Mouse (Mus musculus) 3134 (cell line): ENCODE measurements around the gene Stard10.
A peak's percentile ranks its signal among the peaks of the same experiment; 100 is the strongest.

Source experiments
- DNase-seq: peaks from one replicate; pipeline ENCODE4 v3.0.0-alpha.2; 2011; ENCODE audit warnings: low spot score; ENCODE audit not compliant: insufficient read length; ENCODE audit errors: extremely low read depth

Gene Stard10

DNA sequence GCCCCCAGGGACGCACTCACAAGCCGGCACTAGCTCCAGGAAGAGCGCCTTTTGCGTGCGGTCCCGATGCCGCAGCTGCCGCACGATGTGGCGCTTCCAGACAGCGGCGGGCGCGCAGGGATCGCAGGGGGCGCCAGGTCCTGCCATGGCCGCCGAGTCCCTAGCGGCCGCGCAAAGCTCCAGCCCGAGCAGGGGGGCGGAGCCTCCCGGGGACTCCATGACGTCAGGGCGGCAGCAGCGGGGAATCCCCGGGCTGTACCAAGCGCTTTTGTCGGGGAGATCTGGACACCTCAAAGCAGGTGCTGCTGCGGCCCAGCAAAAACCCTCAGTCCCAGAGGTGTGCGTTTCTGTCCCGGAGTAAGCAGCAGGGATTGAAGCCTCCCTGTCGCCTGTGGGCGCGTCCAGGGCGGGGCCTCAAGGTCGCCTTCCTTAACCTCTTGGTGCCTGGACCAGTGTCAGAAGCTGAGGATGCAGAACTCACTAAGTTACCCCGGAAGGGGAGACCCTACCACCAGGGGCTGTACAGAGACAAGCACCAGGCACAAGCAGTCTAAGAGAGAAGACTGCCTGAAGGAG, 14.9 kb upstream of the Stard10 start, which contains the start of gene Atg16l2:
Atg16l2 (minus strand) TSS at position 371 of the 576 bp plus-strand sequence.
- DNase-seq = peak; percentile 97

DNA sequence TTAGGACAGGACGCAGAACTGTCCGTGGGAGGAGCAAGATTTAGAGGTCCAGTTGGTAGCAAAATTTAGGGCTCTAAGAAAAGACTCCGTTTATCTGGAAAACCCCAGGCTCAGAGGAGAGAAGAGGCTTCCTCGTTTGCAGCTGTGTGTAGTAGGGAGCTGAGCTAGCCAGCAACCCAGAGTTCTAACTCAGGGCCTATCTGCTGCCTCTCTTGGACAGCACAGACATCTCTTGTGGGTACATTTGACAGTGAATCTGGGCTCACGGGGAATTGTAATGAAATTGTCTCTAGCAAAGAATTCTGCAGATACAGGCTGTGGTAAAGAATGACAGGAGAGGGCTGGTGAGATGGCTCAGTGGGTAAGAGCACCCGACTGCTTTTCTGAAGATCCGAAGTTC, 14.2 kb upstream of the Stard10 start:
- DNase-seq = no peak

DNA sequence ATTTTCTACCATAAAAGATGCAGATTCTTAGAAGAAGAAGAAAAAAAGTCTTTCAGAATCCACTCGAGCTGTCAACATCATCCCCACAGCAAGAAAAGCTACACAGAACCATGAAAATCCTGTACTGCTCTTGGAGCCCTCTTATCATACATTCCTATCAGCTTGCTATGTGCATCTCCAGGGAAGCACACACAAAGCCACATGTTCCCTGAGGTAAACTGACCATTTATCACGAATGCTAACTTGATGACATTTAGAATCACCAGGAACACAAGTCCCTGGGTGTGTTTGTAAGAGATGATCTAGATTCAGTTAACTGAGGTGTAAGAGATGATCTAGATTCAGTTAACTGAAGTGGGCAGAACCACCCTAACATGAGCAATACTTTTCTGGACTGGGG, 10.0 kb upstream of the Stard10 start:
- DNase-seq = no peak

DNA sequence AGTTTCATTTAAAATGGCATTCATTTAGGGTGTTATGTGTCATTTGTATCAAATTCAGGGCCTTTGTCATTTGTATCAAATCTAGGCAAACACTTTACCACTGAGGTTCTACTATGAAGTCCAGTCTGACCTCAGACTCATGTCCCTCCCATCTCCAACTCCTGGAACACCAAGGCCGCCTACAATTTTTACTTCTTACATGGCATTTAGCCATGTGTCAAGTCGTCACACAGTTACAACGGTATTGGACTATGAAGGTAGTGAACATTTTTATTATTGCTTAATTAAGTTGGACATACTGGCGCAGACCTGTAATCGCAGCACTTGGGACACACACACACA, 6.9 kb upstream of the Stard10 start:
- no peak for DNase-seq

DNA sequence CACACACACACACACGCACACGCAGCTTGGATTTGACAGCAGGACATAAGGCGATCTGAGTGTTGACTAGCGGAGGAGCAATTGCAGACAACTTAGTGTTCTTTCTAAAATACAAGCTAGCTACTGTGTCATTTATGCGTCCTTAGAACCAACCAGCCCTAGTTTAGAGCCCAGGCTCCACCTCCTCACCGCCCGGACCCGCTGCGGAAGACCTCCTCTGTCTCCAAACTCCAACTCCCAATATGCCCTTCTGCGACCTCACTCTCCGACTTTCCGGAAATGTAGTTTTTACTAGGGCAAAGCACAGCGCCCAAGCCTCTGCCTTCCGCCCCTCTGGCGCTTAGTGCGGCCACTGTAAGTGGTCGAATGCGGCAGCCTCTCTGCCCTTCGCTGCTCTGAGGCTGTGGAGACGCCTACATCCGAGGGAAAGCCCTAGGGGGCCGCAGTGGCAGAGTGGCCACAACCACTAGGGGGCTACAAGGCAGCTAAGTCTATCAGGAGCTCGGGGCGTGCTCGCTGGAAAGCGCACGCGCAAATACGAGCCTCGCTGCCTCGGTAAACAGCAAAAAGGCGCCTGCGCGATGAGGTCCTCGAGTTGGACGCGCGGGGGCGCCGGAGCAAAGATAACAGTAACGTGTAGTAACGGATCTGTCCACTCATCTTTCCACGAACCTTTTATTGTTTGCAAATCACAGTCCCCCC, 6.4 kb upstream of the Stard10 start:
- DNase-seq = peak; percentile 94

DNA sequence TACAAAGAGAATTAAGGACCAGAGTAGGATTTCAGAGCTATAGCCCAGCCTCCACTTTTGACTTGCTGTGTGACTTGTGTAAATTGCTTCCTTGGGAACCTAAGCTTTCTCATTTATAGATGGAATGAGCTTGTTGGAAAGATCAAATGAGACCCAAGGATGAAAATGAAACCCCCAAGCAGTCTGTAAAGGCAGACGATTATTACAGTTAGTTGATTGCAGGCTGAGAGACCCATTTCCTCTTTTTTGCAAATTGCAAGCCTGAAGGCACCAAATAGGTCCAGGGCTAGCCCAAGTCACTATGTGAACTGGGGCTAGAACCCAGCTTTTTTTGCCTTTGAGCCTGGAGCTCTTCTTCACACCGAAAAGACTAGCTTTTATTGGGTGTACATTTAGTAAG, 5.8 kb upstream of the Stard10 start:
- DNase-seq = no peak

DNA sequence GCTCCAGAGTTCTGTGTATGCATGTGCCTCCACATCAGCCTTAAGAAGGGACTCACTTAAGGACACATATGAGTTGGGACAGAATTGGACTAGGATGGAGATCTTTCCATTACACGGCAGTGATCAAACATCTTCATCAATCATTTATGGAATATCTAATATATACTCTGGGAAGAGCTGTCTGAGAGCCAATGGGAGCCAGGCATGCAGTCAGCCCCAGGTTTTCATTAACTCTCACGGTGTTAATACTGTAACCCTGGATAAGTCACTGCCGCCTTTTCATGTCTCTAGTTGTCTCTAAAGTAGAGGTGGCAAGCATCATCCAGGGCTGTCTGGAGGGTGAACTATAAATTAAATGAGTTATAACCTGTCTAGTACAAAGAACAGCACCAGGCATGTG, 3.9 kb upstream of the Stard10 start:
- DNase-seq = no peak

DNA sequence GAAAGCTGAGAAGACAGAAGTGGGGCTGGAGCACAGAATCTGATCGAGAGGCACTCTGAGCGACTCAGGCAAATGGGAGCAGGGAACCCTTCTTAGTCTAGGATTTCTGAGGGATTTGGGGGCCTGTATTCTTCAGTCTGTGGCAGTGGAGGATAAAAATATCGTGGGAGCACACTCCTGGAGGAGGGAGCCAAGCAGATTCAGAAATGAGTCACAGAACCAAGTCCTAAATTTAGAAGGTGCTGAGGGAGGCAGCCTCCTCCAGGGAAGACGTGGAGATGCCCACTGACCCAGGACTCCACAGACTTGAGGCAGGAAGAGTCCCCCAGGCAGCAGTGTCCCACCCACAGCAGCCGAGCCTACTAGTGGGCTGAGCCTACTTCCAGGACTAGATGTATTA, 2.5 kb upstream of the Stard10 start:
- DNase-seq = no peak

DNA sequence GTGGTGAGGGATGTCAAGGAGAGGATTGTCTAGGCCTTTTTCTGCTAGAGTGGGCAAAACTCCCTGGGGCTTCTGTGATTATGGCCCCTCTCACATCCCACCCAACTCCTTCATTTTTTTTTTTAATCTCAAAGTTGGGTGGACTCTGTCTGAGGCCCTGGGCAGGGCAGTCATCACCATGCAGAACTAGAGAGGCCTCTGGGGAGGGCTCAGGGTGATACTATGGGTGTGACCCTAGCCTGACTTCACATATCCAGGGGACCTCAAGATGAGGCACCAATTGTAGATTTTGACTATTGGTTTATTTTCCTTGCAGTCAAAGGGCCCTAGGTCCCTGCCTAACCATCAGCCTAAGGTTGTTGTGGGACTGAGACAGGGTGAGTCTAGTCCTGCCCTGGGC, 1.2 kb upstream of the Stard10 start:
- DNase-seq = no peak

DNA sequence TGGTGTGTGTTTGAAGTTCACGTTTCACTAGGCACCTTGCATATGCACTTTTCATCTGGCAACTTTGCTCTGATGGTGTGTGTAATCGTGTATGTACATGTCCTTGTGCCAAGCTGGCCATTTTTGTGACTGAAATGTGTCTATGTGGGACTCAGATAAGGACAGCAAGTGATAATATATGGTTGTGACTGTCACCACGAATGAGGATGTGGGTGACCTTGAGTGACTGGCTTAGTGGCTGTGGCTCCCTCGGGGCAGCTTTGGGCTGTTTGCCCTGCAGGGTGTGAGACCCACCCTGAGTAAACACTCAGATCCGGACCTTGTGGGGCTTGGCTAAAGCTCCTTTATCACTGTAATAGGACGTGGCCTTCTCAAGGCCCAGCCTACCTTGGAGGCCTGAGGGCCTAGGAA, 290 bp upstream of the Stard10 start:
- DNase-seq = no peak

DNA sequence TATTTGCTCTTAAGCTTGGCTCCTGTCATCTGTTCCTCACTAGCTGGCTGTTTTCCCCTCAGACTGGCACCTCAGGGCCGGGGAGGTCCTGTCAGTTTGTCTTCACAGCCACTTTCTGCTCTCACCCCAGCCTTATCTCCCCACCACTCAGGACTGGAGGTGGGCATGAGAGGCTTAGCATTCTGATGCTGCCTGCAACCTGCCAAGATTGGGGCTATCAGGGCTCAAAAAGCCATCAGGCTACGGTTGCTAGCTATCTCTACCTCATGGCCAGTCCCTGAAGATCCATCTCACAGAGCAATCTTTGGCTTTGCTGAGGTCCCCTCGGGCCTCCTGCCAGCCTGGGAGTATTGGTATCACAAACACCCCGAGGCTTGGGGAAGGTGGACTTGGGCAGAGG, 2.0 kb downstream of the Stard10 start:
- no peak for DNase-seq

DNA sequence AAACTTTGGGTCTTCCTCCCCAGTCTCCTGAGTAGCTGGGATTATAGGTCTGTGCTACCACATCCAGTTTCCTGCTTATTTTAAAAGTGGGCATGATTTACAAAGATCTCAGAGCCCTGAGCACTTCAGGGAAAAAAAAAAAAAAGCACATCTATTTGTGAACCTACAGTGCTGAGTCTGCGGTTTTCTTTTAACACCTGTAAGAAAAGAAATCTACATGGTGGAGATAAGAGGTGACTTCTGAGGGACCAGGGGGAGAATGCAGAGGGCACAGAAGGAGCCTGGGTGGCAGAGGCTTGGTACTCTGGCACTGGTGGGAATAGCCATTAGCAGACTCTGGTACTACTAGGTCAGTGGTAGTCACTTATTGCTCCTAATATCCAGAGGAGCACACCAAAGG, 2.9 kb downstream of the Stard10 start:
- no peak for DNase-seq

DNA sequence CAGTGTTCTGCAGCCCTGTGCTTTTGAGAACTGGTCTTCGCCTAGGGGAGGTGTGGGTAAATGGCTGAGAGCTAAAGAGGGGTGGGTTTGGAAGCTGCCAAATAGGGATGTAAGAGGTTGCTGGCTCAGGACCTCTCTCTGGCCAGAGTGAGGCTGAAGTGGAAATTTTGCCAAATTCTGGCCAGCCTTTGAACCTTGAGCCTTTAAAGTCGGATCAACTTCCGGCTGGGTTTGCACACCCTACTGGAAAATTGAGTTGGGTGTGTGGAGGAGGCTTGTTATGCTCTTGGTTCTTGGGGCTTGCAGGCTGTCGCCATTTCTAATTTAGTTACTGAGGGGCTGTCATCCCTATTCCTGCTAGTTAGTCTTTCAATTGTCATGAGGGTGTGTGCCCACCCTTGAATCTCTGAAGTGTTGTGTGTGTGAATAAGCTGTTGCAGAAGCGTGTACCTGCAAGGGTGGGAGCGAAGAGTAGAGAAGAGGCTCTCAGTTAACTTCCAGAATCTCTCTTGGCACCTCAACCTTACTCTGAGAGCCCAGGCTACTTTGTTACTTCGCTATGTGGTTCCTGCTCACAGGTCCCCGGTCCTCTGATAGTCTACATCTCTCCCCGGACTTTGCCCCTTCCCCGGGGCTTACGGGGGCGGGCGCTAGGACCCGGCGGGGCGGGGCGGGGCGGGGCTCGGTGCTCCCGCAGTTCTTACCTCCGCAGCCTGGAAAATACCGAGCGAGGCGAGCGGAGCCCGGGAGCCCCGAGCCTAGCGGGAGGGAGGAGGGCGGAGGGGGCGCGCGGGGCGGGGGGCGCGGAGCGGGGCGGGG, 3.7 kb downstream of the Stard10 start:
- no peak for DNase-seq

DNA sequence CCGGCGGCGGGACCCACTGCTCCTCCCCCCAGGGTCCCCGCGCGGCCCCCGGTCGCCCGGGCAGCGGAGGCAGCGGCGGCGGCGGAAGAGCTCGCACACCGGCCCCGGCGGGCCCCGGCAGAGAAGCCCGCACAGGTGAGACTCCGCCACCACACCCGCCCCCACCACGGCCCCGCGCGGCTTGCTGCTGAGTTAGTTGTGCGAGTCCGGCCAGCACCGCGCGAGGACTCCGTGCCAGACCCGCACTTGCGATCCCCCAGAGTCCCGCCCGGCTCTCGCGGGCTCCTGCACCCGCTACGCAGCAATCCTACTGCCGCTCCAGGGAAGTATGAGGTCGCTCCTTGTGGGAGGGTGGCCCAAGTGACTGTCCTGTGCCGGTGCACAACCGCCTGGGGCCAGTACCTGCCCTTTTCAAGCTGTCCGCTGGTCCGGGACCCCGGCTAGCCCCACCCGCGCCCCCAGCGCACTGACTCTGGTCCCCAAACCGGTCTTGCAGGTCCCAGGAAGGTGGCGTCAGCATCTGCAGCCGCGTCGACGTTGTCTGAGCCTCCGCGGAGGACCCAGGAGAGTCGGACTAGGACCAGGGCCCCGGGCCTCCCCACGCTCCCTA, 4.4 kb downstream of the Stard10 start:
- DNase-seq = no peak

DNA sequence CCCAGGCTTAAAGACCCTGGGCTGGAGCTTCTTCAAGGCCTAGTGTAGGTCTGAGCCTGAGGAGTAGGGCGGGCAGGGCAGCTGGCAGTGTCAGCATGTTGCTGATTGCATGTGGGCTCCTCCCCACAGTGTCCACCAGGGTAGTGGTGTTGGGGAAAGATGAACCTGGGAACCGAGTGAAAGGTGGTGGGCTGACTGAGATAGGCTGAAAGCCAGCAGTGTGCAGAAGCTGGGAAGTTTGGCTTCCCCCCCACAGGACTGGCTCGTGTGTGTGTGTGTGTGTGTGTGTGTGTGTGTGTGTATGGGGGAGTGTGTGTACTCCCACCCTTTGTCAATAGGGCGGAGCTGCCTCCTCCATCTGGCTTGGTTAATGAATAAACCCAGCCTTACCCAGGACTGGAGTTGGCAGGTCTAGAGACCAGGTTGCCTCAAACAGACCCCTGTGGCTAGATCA, 6.3 kb downstream of the Stard10 start:
- DNase-seq = no peak

DNA sequence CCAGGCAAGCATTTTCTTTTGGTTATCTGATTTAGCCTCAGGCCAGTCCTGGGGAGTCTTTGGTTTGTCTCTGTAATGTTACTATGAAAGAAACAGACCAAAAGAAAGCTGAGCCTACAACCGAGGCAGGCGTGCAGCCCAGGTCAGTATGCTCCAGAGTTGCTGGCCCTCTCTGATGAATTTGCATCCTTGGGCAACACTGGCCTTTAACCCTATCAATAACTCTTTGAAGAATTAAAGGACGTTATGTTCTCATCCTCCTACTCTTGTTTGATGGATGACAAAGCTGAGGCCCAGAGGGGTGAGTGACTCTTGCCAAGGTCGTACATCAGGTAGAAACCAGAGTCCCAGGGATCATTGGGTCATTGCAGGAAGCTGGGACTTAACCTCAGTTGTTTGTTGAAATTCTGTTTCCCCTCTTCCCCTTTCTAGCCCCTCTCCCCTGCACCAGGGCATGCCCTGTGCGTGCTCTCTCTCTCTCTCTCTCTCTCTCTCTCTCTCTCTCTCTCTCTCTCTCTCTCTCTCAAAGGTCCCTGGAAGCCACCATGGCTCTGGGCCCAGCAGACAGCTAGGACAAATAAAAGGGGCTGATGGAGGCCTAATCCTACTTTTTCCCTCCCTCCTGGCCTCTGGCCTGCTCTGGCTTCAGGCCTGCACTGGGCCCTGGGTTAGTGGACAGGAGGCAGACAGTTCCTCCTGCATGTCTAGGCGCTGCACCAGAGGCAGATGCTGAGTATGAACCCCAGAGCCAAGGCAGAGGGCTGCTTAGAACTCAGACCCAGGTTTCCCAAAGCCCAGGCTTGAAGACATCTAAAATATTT, 7.5 kb downstream of the Stard10 start:
- DNase-seq = no peak

DNA sequence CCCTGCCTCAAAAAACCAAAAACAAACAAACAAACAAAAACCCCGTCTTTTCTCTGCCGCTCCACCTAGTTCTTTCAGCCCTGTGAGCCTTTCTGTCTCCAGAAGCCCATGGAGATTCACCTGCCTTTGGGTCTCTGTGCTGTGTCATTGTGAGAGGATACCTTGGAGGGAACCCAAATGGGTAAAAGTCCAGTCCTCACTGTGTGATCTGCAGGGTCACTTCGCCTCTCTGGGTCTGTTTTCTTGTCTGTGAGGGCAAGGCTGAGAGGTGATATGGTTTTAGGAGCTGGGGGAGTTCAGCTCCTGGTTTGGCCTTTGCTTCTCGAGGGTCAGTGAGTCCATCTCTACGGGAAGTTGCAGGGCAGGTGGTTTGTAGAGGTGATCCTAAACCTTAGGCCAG, 9.1 kb downstream of the Stard10 start:
- DNase-seq = no peak

DNA sequence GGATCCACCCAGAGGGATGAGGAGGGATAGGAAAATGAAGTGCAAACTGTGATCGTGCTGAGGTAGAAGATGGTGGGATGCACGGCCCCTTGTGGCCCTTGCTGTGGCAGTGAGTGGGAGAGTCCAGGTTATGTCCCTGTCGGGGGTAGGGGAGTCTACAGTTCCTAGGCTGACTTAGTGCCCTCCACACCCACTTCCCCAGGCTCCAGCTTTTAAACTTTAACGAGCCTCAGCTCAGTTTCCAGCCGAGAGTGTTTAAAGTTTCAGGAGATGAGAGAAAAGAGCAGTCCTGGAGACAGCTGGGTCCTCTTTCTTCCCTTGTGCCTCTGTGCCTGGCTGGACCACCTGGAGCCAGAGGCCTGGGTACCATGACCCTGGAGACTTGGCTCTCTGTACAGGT, 10.4 kb downstream of the Stard10 start:
- DNase-seq = no peak

DNA sequence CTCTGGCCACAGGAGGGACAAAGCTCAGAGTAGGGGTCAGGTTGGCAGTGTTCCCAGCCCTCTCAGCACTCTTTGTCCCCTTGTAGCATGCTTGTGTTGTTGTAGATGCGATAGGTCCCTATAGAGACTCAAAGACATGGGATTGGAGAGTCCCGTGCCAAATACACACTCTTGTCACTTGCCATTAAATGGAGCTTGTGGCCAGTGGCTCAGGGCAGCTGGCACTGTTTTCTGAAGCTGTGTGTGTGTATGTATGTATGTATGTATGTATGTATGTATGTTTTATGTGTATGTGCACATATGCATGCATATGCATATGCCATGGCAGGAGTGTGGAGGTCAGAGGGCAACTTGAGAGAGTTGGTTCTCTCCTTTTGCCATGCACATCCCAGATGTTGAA, 10.9 kb downstream of the Stard10 start:
- DNase-seq = no peak

DNA sequence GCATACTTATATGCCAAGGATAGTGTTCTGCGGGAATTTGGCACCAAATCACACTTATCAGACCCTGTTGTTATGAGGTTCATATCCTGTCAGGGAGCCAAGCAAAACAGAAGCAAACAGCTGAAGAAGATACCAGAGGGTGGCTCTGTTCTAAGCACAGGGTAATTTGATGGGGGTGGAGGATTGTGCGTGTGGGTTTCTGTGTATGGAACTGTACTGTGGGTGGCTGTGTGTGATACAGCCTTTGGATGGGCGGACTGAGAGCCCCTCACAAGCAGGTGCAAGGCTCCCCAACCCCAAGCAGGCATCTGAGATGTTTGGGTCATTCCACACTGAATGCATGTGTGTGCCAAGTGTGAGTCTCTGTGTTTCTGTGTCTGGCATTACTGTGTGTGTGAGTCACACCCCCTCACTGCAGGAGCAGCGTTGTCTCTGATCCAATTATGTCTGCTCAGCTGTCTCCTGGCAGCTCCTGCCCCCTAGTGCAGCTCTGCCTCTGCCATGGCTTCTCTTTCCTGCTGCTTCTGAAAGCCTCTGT, 11.8 kb downstream of the Stard10 start:
- DNase-seq = peak; percentile 50
